Mouse (Mus musculus) MEL (cell line): ENCODE measurements around the gene Smagp. TPM values are rescaled to one million over a fixed set of nuclear protein-coding genes. Genes with fewer than 3 reads are reported as not detected.

ENCODE experiments used
- DNase-seq: peaks from one replicate; pipeline ENCODE4 v3.0.0; 2011; ENCODE audit warnings: low read depth, low spot score
- H3K27ac ChIP-seq: 2 replicates; pipeline ENCODE4 v1.5.1; 2012; ENCODE audit warnings: low read depth, mild to moderate bottlenecking, control low read depth, low read length, moderate library complexity; ENCODE audit not compliant: control insufficient read depth
- H3K27me3 ChIP-seq, 2 experiments: fragments of 150-350 bp in 1 of 2; sonication (generic) in 1 of 2; 2 replicates each; pipeline ENCODE4 v1.6.1; 2012; ENCODE audit warnings: low read length in 2 of 2, mild to moderate bottlenecking in 2 of 2, improper control_type of control experiment in 1 of 2, moderate library complexity in 1 of 2; ENCODE audit not compliant: insufficient read depth in 2 of 2, control insufficient read depth in 1 of 2
- H3K36me3 ChIP-seq, 2 experiments: 2 replicates each; pipeline ENCODE4 v1.6.1; 2012 to 2014; ENCODE audit warnings: low read length in 2 of 2, improper control_type of control experiment in 1 of 2, inconsistent platforms in 1 of 2, mild to moderate bottlenecking in 1 of 2; ENCODE audit not compliant: insufficient read depth in 2 of 2, control insufficient read depth in 1 of 2
- H3K4me1 ChIP-seq, 2 experiments: fragments of 150-350 bp in 1 of 2; sonication (generic) in 1 of 2; 2 replicates each; pipeline ENCODE4 v1.6.1; 2012; ENCODE audit warnings: low read length in 2 of 2, improper control_type of control experiment in 1 of 2, mild to moderate bottlenecking in 1 of 2; ENCODE audit not compliant: insufficient read depth in 2 of 2, control insufficient read depth in 1 of 2
- H3K4me3 ChIP-seq, 2 experiments: fragments of 150-350 bp in 1 of 2; sonication (generic) in 1 of 2; 2 replicates each; pipeline ENCODE4 v1.5.1; 2012; ENCODE audit warnings: low read depth in 2 of 2, low read length in 2 of 2, mild to moderate bottlenecking in 2 of 2, moderate library complexity in 2 of 2, control low read depth in 1 of 2, improper control_type of control experiment in 1 of 2; ENCODE audit not compliant: control insufficient read depth in 1 of 2, insufficient read depth in 1 of 2
- H3K79me2 ChIP-seq: 2 replicates; pipeline ENCODE4 v1.6.1; 2012; ENCODE audit warnings: mild to moderate bottlenecking, low read length, moderate library complexity; ENCODE audit not compliant: control insufficient read depth, poor library complexity, insufficient read depth
- H3K9ac ChIP-seq: 2 replicates; pipeline ENCODE4 v1.6.1; 2012; ENCODE audit warnings: low read depth, mild to moderate bottlenecking, control low read depth, low read length, moderate library complexity; ENCODE audit not compliant: control insufficient read depth, poor library complexity, severe bottlenecking
- H3K9me3 ChIP-seq: fragments of 150-350 bp; sonication (generic); replicated peaks from 2 replicates; pipeline ENCODE4 v1.6.1; 2012; ENCODE audit warnings: mild to moderate bottlenecking, low read length, improper control_type of control experiment, moderate library complexity; ENCODE audit not compliant: insufficient read depth
- CHD1 ChIP-seq: IDR thresholded peaks from 2 replicates; pipeline ENCODE4 v1.6.1; 2012; ENCODE audit warnings: low read depth, mild to moderate bottlenecking, inconsistent platforms, low read length, improper control_type of control experiment
- CTCF ChIP-seq, 3 experiments: IDR thresholded peaks in 2 of 3; conservative IDR thresholded peaks in 1 of 3; 2 replicates each; pipeline ENCODE4 v1.5.1; 2011 to 2012; ENCODE audit warnings: low read length in 3 of 3, low read depth in 2 of 3, mild to moderate bottlenecking in 2 of 3, improper control_type of control experiment in 1 of 3, inconsistent platforms in 1 of 3, mixed read lengths in 1 of 3, moderate library complexity in 1 of 3; ENCODE audit not compliant: control insufficient read depth in 1 of 3, insufficient read depth in 1 of 3, poor library complexity in 1 of 3, severe bottlenecking in 1 of 3
- E2F4 ChIP-seq: IDR thresholded peaks from 2 replicates; pipeline ENCODE4 v1.6.1; 2011; ENCODE audit warnings: low read depth, low read length, improper control_type of control experiment, borderline replicate concordance
- ELF1 ChIP-seq: IDR thresholded peaks from 2 replicates; pipeline ENCODE4 v1.6.1; 2014; ENCODE audit warnings: low read depth, mild to moderate bottlenecking, inconsistent platforms, low read length, improper control_type of control experiment, moderate library complexity
- GATA1 ChIP-seq: IDR thresholded peaks from 2 replicates; pipeline ENCODE4 v1.6.1; 2011; ENCODE audit warnings: low read depth, low read length, improper control_type of control experiment
- HCFC1 ChIP-seq: IDR thresholded peaks from 2 replicates; pipeline ENCODE4 v1.6.1; 2012; ENCODE audit warnings: low read depth, mild to moderate bottlenecking, inconsistent platforms, low read length, improper control_type of control experiment, moderate library complexity
- KAT2A ChIP-seq: conservative IDR thresholded peaks from 2 replicates; pipeline ENCODE4 v1.6.1; 2012; ENCODE audit warnings: low read depth, low read length, improper control_type of control experiment, inconsistent platforms
- MAFK ChIP-seq: IDR thresholded peaks from 2 replicates; pipeline ENCODE4 v1.6.1; 2011; ENCODE audit warnings: low read depth, mild to moderate bottlenecking, low read length, improper control_type of control experiment, borderline replicate concordance
- MAX ChIP-seq: IDR thresholded peaks from 2 replicates; pipeline ENCODE4 v1.6.1; 2011; ENCODE audit warnings: low read length, improper control_type of control experiment
- MAZ ChIP-seq: IDR thresholded peaks from 2 replicates; pipeline ENCODE4 v1.6.1; 2012; ENCODE audit warnings: low read depth, mild to moderate bottlenecking, inconsistent platforms, low read length, improper control_type of control experiment
- MEF2A ChIP-seq: IDR thresholded peaks from 2 replicates; pipeline ENCODE4 v1.6.1; 2014; ENCODE audit warnings: low read depth, mild to moderate bottlenecking, inconsistent platforms, low read length, improper control_type of control experiment; ENCODE audit not compliant: poor library complexity, insufficient replicate concordance, severe bottlenecking; ENCODE audit errors: extremely low read depth
- NELFE ChIP-seq: IDR thresholded peaks from 2 replicates; pipeline ENCODE4 v1.6.1; 2011; ENCODE audit warnings: low read depth, low read length, improper control_type of control experiment
- NRF1 ChIP-seq: IDR thresholded peaks from 2 replicates; pipeline ENCODE4 v1.6.1; 2014; ENCODE audit warnings: low read depth, mild to moderate bottlenecking, inconsistent platforms, low read length, improper control_type of control experiment, moderate library complexity; ENCODE audit not compliant: poor library complexity, insufficient read depth, severe bottlenecking
- POLR2AphosphoS2 ChIP-seq: IDR thresholded peaks from 2 replicates; pipeline ENCODE4 v1.6.1; 2011; ENCODE audit warnings: low read length, improper control_type of control experiment
- RAD21 ChIP-seq: IDR thresholded peaks from 2 replicates; pipeline ENCODE4 v1.6.1; 2011; ENCODE audit warnings: mild to moderate bottlenecking, low read depth, low read length, improper control_type of control experiment
- RCOR1 ChIP-seq: IDR thresholded peaks from 2 replicates; pipeline ENCODE4 v1.6.1; 2012; ENCODE audit warnings: low read depth, mild to moderate bottlenecking, inconsistent platforms, low read length, improper control_type of control experiment
- TBP ChIP-seq: IDR thresholded peaks from 2 replicates; pipeline ENCODE4 v1.8.0; 2011; ENCODE audit warnings: low read depth, low read length, improper control_type of control experiment
- UBTF ChIP-seq: IDR thresholded peaks from 2 replicates; pipeline ENCODE4 v1.6.1; 2012; ENCODE audit warnings: low read depth, mild to moderate bottlenecking, inconsistent platforms, low read length, improper control_type of control experiment, moderate library complexity, borderline replicate concordance; ENCODE audit not compliant: insufficient read depth
- USF1 ChIP-seq: IDR thresholded peaks from 2 replicates; pipeline ENCODE4 v1.6.1; 2014; ENCODE audit warnings: low read depth, mild to moderate bottlenecking, inconsistent platforms, low read length, improper control_type of control experiment, moderate library complexity
- ZC3H11A ChIP-seq: IDR thresholded peaks from 2 replicates; pipeline ENCODE4 v1.6.1; 2012; ENCODE audit warnings: low read depth, mild to moderate bottlenecking, inconsistent platforms, low read length, improper control_type of control experiment
- ZMIZ1 ChIP-seq: IDR thresholded peaks from 2 replicates; pipeline ENCODE4 v1.6.1; 2012; ENCODE audit warnings: low read depth, mild to moderate bottlenecking, inconsistent platforms, low read length, improper control_type of control experiment, moderate library complexity
- polyA plus RNA-seq, 2 experiments: library from polyadenylated mRNA; stranded (reverse) in 1 of 2; unstranded in 1 of 2; fragments of >175 nt in 1 of 2; fragments of >200 nt in 1 of 2; gene quantifications; 2 replicates each; pipeline versions ENCODE4 v1.2.1 to v1.2.4; 2012; ENCODE audit warnings: low replicate concordance in 2 of 2, low read depth in 1 of 2; ENCODE audit not compliant: insufficient read length in 2 of 2, insufficient read depth in 1 of 2, missing spikeins in 1 of 2
- total RNA-seq: library from RNA; depleted of rRNA; stranded (reverse); fragments of 300-350 nt; gene quantifications from 2 replicates; pipeline ENCODE4 v1.2.3, GENCODE M21; 2012

The Smagp gene
- total and polyA plus RNA-seq, 3 experiments, result 2.6 to 22.6 TPM; not detected in 1

DNA sequence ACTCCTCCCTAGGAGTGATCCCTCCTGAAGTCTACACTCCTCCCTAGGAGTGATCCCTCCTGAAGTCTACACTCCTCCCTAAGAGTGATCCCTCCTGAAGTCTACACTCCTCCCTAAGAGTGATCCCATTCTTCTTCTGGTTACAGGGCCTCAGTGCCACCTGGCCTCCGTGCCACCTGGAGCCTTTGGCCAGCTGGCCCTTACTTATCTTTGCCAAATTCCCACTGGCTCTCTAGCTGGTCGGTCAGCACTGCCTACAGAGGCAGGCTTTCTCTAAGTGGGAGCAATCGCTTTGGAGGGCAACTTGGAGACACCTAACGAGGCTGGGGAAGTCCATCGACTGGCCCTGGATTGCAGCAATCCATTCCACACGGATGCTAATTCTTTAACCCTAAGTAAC, 9.4 kb upstream of the Smagp start:
- Histone ChIP-seq H3K27ac (no peak overlapping the region), H3K9ac (no peak overlapping the region), H3K27me3 (no peaks in the 10 kb centered on the region), H3K4me3 (no peak overlapping the region), H3K36me3 (peaks cover 0 to 25% of the 10 kb centered on the region in 2 experiments; a peak in 2 of 4 replicates), H3K9me3 (no peaks in the 10 kb centered on the region), H3K79me2 (no peaks in the 10 kb centered on the region), H3K4me1 (no peaks in the 10 kb centered on the region)
- DNase-seq, result no peak
- TF ChIP-seq USF1 (no peak), ZMIZ1 (no peak), ZC3H11A (no peak), TBP (no peak), HCFC1 (no peak), CTCF (IDR thresholded peaks at IDR 0.05 in 2 of 3, conservative IDR thresholded peaks at IDR 0.05 in 1 of 3; ENCODE audit: control insufficient read depth in 1 of 3, insufficient read depth in 1 of 3, low read depth in 2 of 3, low read length in 3 of 3, poor library complexity in 1 of 3, severe bottlenecking in 1 of 3) (no peak), MAX (no peak), ELF1 (no peak), E2F4 (no peak), MAFK (no peak), NRF1 (no peak), MEF2A (no peak), RAD21 (no peak), POLR2AphosphoS2 (no peak), KAT2A (no peak), NELFE (no peak)

DNA sequence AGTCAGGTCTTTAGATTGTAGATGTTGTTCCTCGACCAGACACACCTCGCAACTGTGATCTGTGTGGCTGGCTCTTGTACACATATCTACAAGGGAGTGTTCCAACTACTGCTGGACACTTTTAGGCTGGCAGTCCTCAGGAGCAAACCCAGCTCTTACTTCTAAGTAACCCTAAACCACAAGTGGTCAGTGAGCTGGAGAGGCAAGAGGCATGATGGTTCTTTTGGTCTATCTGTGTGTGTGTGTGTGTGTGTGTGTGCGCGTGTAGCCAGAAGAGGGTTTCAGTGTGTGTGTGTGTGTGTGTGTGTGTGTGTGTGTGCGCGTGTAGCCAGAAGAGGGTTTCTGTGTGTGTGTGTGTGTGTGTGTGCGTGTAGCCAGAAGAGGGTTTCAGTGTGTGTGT, 5.7 kb upstream of the Smagp start:
- H3K4me3 ChIP-seq, result no peak overlapping the region
- peaks cover 0 to 20% of the 10 kb centered on the region in 2 experiments; a peak in 2 of 4 replicates for H3K36me3 ChIP-seq
- peaks cover 0 to 3% of the 10 kb centered on the region in 2 experiments; a peak in 1 of 4 replicates for H3K4me1 ChIP-seq
- H3K27ac ChIP-seq, result no peak overlapping the region
- H3K9ac ChIP-seq, result no peak overlapping the region
- no peaks in the 10 kb centered on the region for H3K27me3 ChIP-seq
- DNase-seq, result no peak
- H3K9me3 ChIP-seq, result no peaks in the 10 kb centered on the region
- TF ChIP-seq RAD21 (no peak), CTCF (IDR thresholded peaks at IDR 0.05 in 2 of 3, conservative IDR thresholded peaks at IDR 0.05 in 1 of 3; ENCODE audit: control insufficient read depth in 1 of 3, insufficient read depth in 1 of 3, low read depth in 2 of 3, low read length in 3 of 3, poor library complexity in 1 of 3, severe bottlenecking in 1 of 3) (no peak), MAZ (no peak), RCOR1 (no peak), CHD1 (no peak), GATA1 (no peak), UBTF (no peak)
- no peaks in the 10 kb centered on the region for H3K79me2 ChIP-seq
